Mouse (Mus musculus) cerebellum, adult 9-10 months (tissue): Measurements from ENCODE around the gene Trit1.

Experiments used
- DNase-seq: peaks from one replicate; pipeline ENCODE4 v3.0.0; 2022

Trit1 gene

GRCm38 (mm10) chr4:123053179-123053578 is 36.8 kb downstream of the Trit1 start:
- peak; percentile 88 for DNase-seq

- no peak for DNase-seq
Observed at GRCm38 (mm10) chr4:123054172-123054790, 37.9 kb downstream of the Trit1 start.

- DNase-seq: no peak
Observed at GRCm38 (mm10) chr4:123056560-123057109, 40.2 kb downstream of the Trit1 start.

- no peak for DNase-seq
Observed at GRCm38 (mm10) chr4:123057957-123058356, 41.6 kb downstream of the Trit1 start.

- DNase-seq: no peak
Observed at GRCm38 (mm10) chr4:123061744-123062143, 45.3 kb downstream of the Trit1 start.

- DNase-seq: no peak
Observed at GRCm38 (mm10) chr4:123068646-123069045, 52.2 kb downstream of the Trit1 start.

GRCm38 (mm10) chr4:123071266-123071966 is 55.0 kb downstream of the Trit1 start:
- DNase-seq: peak; percentile 36

GRCm38 (mm10) chr4:123076928-123077327 is 60.5 kb downstream of the Trit1 start:
- no peak for DNase-seq

- DNase-seq: no peak
Observed at GRCm38 (mm10) chr4:123078231-123078630, 61.8 kb downstream of the Trit1 start.

- no peak for DNase-seq
Observed at GRCm38 (mm10) chr4:123080791-123081190, 64.4 kb downstream of the Trit1 start.

GRCm38 (mm10) chr4:123082283-123083163 is 66.1 kb downstream of the Trit1 start:
- peak; percentile 79 for DNase-seq

GRCm38 (mm10) chr4:123083323-123083902 is 67.0 kb downstream of the Trit1 start:
- no peak for DNase-seq

GRCm38 (mm10) chr4:123085290-123085689 is 68.9 kb downstream of the Trit1 start:
- no peak for DNase-seq

- no peak for DNase-seq
Observed at GRCm38 (mm10) chr4:123086381-123086780, 70.0 kb downstream of the Trit1 start.

- DNase-seq: no peak
Observed at GRCm38 (mm10) chr4:123092621-123093020, 76.2 kb downstream of the Trit1 start.

- DNase-seq: no peak
Observed at GRCm38 (mm10) chr4:123093064-123093776, 76.8 kb downstream of the Trit1 start.

- DNase-seq: no peak
Observed at GRCm38 (mm10) chr4:123093869-123094268, 77.5 kb downstream of the Trit1 start.
